Mouse (Mus musculus) spleen, adult 2 months (tissue): ENCODE data around the gene Mios.

ENCODE experiments used
- CTCF ChIP-seq: fragments of 200-500 bp; IDR thresholded peaks from 2 replicates; pipeline ENCODE4 v1.5.1; 2011; ENCODE audit warnings: mild to moderate bottlenecking, inconsistent platforms; ENCODE audit not compliant: insufficient read depth, insufficient read length, insufficient replicate concordance; ENCODE audit errors: extremely low read depth
- POLR2A ChIP-seq: fragments of 200-500 bp; IDR thresholded peaks from 2 replicates; pipeline ENCODE4 v1.6.1; 2011; ENCODE audit warnings: low read depth, low read length, inconsistent platforms

DNA sequence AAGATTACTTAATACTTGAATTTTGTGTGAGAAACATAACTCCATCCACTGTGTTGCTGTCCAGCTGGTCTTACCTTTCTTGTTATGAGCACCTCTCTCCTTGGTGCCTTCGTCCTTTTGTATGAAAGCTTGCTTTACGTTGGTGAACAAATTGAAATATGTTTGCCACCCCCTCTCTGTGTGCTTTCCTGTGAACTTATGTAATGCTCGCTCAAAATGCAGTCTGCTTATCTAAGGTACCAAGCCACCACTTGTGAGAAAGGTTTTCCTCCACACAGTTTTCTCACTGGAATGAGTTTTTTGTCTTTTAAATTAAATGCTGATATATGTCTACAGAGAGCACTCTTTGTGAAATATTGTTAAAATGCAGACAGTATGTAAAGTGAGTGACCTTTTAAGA is 19.6 kb downstream of the Mios start:
- TF ChIP-seq CTCF: no peak
- TF ChIP-seq POLR2A: no peak
